Mouse (Mus musculus) embryonic fibroblast, embryonic 13.5 days (primary cell): ENCODE results near the gene Mylpf.

Experiments used
- CTCF ChIP-seq: IDR thresholded peaks from 2 replicates; pipeline ENCODE4 v1.5.1; 2011; ENCODE audit warnings: mild to moderate bottlenecking, control low read depth, low read length, moderate library complexity, borderline replicate concordance; ENCODE audit not compliant: insufficient read depth
- POLR2A ChIP-seq: IDR thresholded peaks from 2 replicates; pipeline ENCODE4 v1.6.1; 2011; ENCODE audit warnings: low read depth, mild to moderate bottlenecking, control low read depth, low read length, moderate library complexity

DNA sequence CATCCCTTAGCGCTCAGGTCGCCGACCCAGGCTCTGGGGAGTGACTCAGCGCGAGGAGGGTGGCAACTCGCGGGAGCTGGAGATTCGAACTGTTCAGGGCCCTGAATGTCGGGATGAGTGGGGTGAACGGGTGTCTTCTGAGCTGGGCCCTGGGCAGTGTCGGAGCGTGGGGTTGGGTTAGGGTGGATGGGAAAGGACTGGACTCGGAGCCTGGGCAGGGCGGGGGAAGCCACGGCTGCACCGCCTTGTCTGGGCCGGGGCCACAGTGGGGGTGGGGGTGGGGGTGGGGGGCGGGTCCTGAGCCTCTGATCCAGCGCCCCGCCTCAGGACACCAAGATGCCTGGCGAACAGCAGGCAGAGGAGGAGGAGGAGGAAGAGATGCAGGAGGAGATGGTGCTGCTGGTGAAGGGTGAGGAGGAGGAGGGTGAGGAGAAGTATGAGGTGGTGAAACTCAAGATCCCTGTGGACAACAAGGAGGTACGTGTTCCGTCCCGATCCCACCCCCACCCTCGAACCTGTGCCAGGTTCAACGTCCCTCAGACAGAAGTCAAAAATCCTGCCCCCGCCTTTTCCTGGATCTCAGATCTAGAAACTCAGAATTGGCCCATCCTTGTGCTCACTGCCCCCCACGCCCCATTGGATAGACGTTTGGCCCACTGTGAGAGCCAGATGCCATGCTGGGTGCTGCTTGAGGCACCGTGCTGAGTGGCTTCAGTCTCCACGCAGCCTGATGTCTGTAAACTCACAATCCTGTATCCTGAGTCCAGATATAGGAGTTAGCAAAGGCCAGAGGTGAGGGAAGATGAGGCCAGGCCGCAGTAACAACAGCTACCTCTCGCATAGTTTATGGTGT is 36.2 kb downstream of the Mylpf start:
- peak; percentile 72; the same call in 1 of the 2 replicates for TF ChIP-seq POLR2A
- no peak for TF ChIP-seq CTCF
